Mouse (Mus musculus): ENCODE measurements around the gene Alg14. TPM values are rescaled to one million over a fixed set of nuclear protein-coding genes. Genes with fewer than 3 reads are reported as not detected.

The Alg14 gene
- polyA plus RNA-seq, 1 experiment: 25.0 TPM

- no peak for DNase-seq (ENCODE audit: low spot score)
Observed at GRCm38 (mm10) chr3:121279679-121280078, 11.9 kb upstream of the Alg14 start.

- no peak for DNase-seq (ENCODE audit: low spot score)
Observed at GRCm38 (mm10) chr3:121282998-121283397, 8.6 kb upstream of the Alg14 start, which contains the start of gene Tmem56. Tmem56 (minus strand) TSS chr3:121283098.

GRCm38 (mm10) chr3:121285219-121285618 is 6.4 kb upstream of the Alg14 start:
- DNase-seq (ENCODE audit: low spot score): no peak

- no peak for DNase-seq (ENCODE audit: low spot score)
Observed at GRCm38 (mm10) chr3:121287151-121287550, 4.4 kb upstream of the Alg14 start.

- DNase-seq (ENCODE audit: low spot score): no peak
Observed at GRCm38 (mm10) chr3:121290681-121291080, 892 bp upstream of the Alg14 start.

- DNase-seq (ENCODE audit: low spot score): no peak
Observed at GRCm38 (mm10) chr3:121291225-121291559, 381 bp upstream of the Alg14 start.

- DNase-seq (ENCODE audit: low spot score): no peak
Observed at GRCm38 (mm10) chr3:121294200-121294599, 2.6 kb downstream of the Alg14 start.

GRCm38 (mm10) chr3:121306641-121307040 is 15.1 kb downstream of the Alg14 start:
- DNase-seq (ENCODE audit: low spot score): no peak

GRCm38 (mm10) chr3:121307532-121308234 is 16.1 kb downstream of the Alg14 start:
- DNase-seq (ENCODE audit: low spot score): peak; percentile 49

- no peak for DNase-seq (ENCODE audit: low spot score)
Observed at GRCm38 (mm10) chr3:121308935-121309334, 17.4 kb downstream of the Alg14 start.

GRCm38 (mm10) chr3:121309429-121309828 is 17.9 kb downstream of the Alg14 start:
- DNase-seq (ENCODE audit: low spot score): no peak

- no peak for DNase-seq (ENCODE audit: low spot score)
Observed at GRCm38 (mm10) chr3:121309896-121310714, 18.5 kb downstream of the Alg14 start.

GRCm38 (mm10) chr3:121312426-121312825 is 20.9 kb downstream of the Alg14 start:
- no peak for DNase-seq (ENCODE audit: low spot score)

GRCm38 (mm10) chr3:121312979-121313378 is 21.4 kb downstream of the Alg14 start:
- DNase-seq (ENCODE audit: low spot score): no peak

- no peak for DNase-seq (ENCODE audit: low spot score)
Observed at GRCm38 (mm10) chr3:121314149-121314548, 22.6 kb downstream of the Alg14 start.

GRCm38 (mm10) chr3:121315498-121315897 is 23.9 kb downstream of the Alg14 start:
- DNase-seq (ENCODE audit: low spot score): no peak

- no peak for DNase-seq (ENCODE audit: low spot score)
Observed at GRCm38 (mm10) chr3:121319906-121320305, 28.3 kb downstream of the Alg14 start.

- no peak for DNase-seq (ENCODE audit: low spot score)
Observed at GRCm38 (mm10) chr3:121320896-121321295, 29.3 kb downstream of the Alg14 start.

GRCm38 (mm10) chr3:121323371-121323770 is 31.8 kb downstream of the Alg14 start:
- no peak for DNase-seq (ENCODE audit: low spot score)

GRCm38 (mm10) chr3:121327406-121327805 is 35.8 kb downstream of the Alg14 start:
- no peak for DNase-seq (ENCODE audit: low spot score)

GRCm38 (mm10) chr3:121329647-121330046 is 38.1 kb downstream of the Alg14 start:
- no peak for DNase-seq (ENCODE audit: low spot score)

- DNase-seq (ENCODE audit: low spot score): no peak
Observed at GRCm38 (mm10) chr3:121330244-121330646, 38.7 kb downstream of the Alg14 start.

- DNase-seq (ENCODE audit: low spot score): no peak
Observed at GRCm38 (mm10) chr3:121336234-121336890, 44.8 kb downstream of the Alg14 start.
